Comparison of ENCODE assay signal across 31 mouse cellular contexts in genomic region chr11:117742243-117742642, GRCm38 (mm10). TPM values are rescaled to one million over a fixed set of nuclear protein-coding genes. Genes with fewer than 3 reads are reported as not detected.
"Had no signal": no experiment of that assay in that cellular context is flagged by ENCODE, and none has a peak within 500 bp of the region (broad histone marks: within the 10 kb centered on the region; RNA-seq: fewer than 3 reads in every experiment).

No protein-coding gene starts in this region.

- ATAC-seq: hindbrain, embryonic 16.5 days; inflammation-experienced regulatory T-cells, adult 6 months; intestine, embryonic 15.5 days; intestine, postnatal 0 days; liver, embryonic 12.5 days had no signal

- H3K4me3 ChIP-seq: heart, adult 2 months; heart, embryonic 10.5 days; heart, embryonic 12.5 days; hindbrain, embryonic 10.5 days; hindbrain, embryonic 12.5 days; intestine, embryonic 15.5 days; limb, embryonic 13.5 days; limb, embryonic 15.5 days; liver, embryonic 12.5 days had no signal

- H3K27ac ChIP-seq: heart, adult 2 months; heart, embryonic 10.5 days; hindbrain, embryonic 10.5 days; hindbrain, embryonic 12.5 days; hindbrain, embryonic 14.5 days; intestine, embryonic 15.5 days; limb, embryonic 13.5 days; limb, embryonic 15.5 days; liver, embryonic 12.5 days; liver, embryonic 14.5 days had no signal

- DNase-seq: gastrocnemius, postnatal 10 days; gastrocnemius, postnatal 25 days; heart, adult 11 months; heart, adult 2 months; heart, postnatal 10 days; heart, postnatal 4 days; kidney, adult 18-20 months; kidney, adult 8-10 months; kidney, postnatal 10 days; kidney, postnatal 25 days; layer of hippocampus, adult 9-11 months; layer of hippocampus, postnatal 36 days; left cerebral cortex, postnatal 4 days had no signal

RNA-seq across cellular contexts. Expression of gene 6030468B19Rik, which starts 55.2 kb away (rescaled TPM):
- total RNA-seq: gastrocnemius, adult 18-20 months; gastrocnemius, postnatal 10 days; gastrocnemius, postnatal 25 days; heart, adult 2 months; heart, postnatal 10 days; heart, postnatal 25 days; heart, postnatal 4 days; left cerebral cortex, adult 18-20 months; left cerebral cortex, postnatal 10 days; left cerebral cortex, postnatal 4 days; liver, adult 2 months had no signal
